Mouse (Mus musculus) spleen, adult 12 weeks (tissue): ENCODE results near the gene Olfr1198.

Source experiments
- DNase-seq: peaks from one replicate; pipeline ENCODE4 v3.0.0; 2022; ENCODE audit warnings: low spot score

Olfr1198 gene

DNA sequence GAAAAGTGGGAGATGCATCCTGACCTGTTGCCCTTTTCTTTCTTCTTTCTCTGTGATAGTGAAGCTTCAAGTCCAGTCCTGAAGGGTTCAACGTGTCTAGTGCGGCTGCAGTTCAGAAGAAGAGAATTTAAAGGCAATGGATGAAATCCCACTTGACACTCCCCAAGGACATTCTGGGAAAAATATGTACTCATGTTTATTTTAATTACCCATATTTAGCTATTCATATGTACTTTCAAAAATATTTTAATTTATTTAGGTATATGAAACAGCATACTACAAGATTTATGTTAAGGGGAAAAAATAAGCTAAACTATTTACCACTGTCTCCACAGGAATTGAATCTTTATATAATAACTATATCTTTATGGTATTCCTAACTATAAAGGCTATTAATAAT, at the start of gene Olfr1198:
Olfr1198 (minus strand) TSS at position 101 of the 400 bp plus-strand sequence.
- no peak for DNase-seq

GRCm38 (mm10) chr2:88792736-88793135, 41.6 kb upstream of the Olfr1198 start, which contains the start of gene Olfr1201:
TSS of gene Olfr1201 (plus strand) at chr2:88793036.
- DNase-seq: no peak

GRCm38 (mm10) chr2:88770388-88770787, 19.2 kb upstream of the Olfr1198 start, which contains the start of gene Olfr1200:
TSS of gene Olfr1200 (minus strand) at chr2:88770488.
- DNase-seq: no peak

GRCm38 (mm10) chr2:88760369-88760768, 9.2 kb upstream of the Olfr1198 start, which contains the start of gene Olfr1199:
TSS of gene Olfr1199 (minus strand) at chr2:88760469.
- DNase-seq: no peak

DNA sequence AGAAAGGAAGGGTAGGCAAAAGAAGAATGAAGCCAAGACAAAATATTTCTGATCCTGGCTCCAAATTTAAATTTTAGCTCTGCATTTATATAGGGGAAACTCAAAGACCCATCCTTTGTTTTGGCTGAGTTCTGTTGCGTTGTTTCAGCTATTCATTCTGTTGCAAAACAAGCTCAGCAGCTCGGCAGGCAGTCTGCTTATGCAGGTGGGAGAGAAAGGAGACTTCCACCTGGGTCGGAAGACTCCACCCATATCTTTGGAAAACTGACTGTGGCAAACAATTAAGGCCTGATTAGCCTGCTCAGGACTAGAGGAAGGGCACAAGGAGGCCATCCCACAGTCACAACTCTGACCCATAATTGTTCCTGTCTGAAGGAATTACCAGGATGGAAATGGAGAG, 7.8 kb downstream of the Olfr1198 start:
- DNase-seq: no peak

GRCm38 (mm10) chr2:88732266-88732665, 18.9 kb downstream of the Olfr1198 start, which contains the start of gene Olfr1197:
TSS of gene Olfr1197 (minus strand) at chr2:88732366.
- DNase-seq: no peak

- no peak for DNase-seq
Measured at GRCm38 (mm10) chr2:88704497-88704896, 46.7 kb downstream of the Olfr1198 start, which contains the start of gene Olfr1196. TSS of gene Olfr1196 (minus strand) at chr2:88704597.
